Mouse (Mus musculus) midbrain, embryonic 12.5 days (tissue): ENCODE data around the gene Tpcn1. TPM values are rescaled to one million over a fixed set of nuclear protein-coding genes. Genes with fewer than 3 reads are reported as not detected.

Source experiments
- ATAC-seq: fragments of 200-750 bp; cut with Nextera tagmentation; 2 replicates; pipeline ENCODE4 v1.8.0; 2017; ENCODE audit warnings: low read depth, moderate TSS enrichment, moderate library complexity; ENCODE audit not compliant: low FRiP score
- H3K27ac ChIP-seq: fragments of 300-500 bp; sonication (generic); replicated peaks from 2 replicates; pipeline ENCODE4 v1.5.1; 2016; ENCODE audit warnings: mild to moderate bottlenecking
- H3K27me3 ChIP-seq: fragments of 300-500 bp; sonication (generic); 2 replicates; pipeline ENCODE4 v1.6.1; 2016; ENCODE audit warnings: mild to moderate bottlenecking
- H3K36me3 ChIP-seq: fragments of 300-500 bp; sonication (generic); 2 replicates; pipeline ENCODE4 v1.6.1; 2016
- H3K4me1 ChIP-seq: fragments of 300-500 bp; sonication (generic); 2 replicates; pipeline ENCODE4 v1.6.1; 2016
- H3K4me2 ChIP-seq: fragments of 300-500 bp; sonication (generic); replicated peaks from 2 replicates; pipeline ENCODE4 v1.6.1; 2016; ENCODE audit warnings: mild to moderate bottlenecking, moderate library complexity
- H3K4me3 ChIP-seq: fragments of 300-500 bp; sonication (generic); 2 replicates; pipeline ENCODE4 v1.5.1; 2016; ENCODE audit warnings: mild to moderate bottlenecking
- H3K9ac ChIP-seq: fragments of 300-500 bp; sonication (generic); replicated peaks from 2 replicates; pipeline ENCODE4 v1.6.1; 2016; ENCODE audit warnings: mild to moderate bottlenecking, moderate library complexity
- H3K9me3 ChIP-seq: fragments of 300-500 bp; sonication (generic); 2 replicates; pipeline ENCODE4 v1.6.1; 2016; ENCODE audit warnings: mild to moderate bottlenecking
- WGBS: fragments of 180-500 bp; shearing (Covaris S2); methylation state at CpG from one replicate; pipeline ENCODE4 v1.1.7; 2016; 5-methylcytosine and 5-hydroxymethylcytosine counted together
- polyA plus RNA-seq: library from polyadenylated mRNA; unstranded; fragments of >200 nt; fragmentation: Nextera tagmentation; extraction: Ambion mirVana; gene quantifications from 2 replicates; pipeline ENCODE4 v1.2.1, GENCODE M21; 2016

Gene Tpcn1
- polyA plus RNA-seq, 1 experiment from 2014 or later = 14.2 TPM

GRCm38 (mm10) chr5:120574469-120575063, 13.9 kb downstream of the Tpcn1 start:
- no peaks in the 10 kb centered on the region for H3K36me3 ChIP-seq
- H3K4me3 ChIP-seq = no peak overlapping the region
- no peak overlapping the region for H3K27ac ChIP-seq
- H3K27me3 ChIP-seq = no peaks in the 10 kb centered on the region
- no peak overlapping the region for H3K4me2 ChIP-seq
- 78% methylated on average over 10 of the region's 10 CpGs for WGBS
- peaks cover 22% of the 10 kb centered on the region for H3K4me1 ChIP-seq
- no peaks in the 10 kb centered on the region for H3K9me3 ChIP-seq
- no peak overlapping the region for H3K9ac ChIP-seq
- ATAC-seq = no peak

GRCm38 (mm10) chr5:120571056-120571740, 17.3 kb downstream of the Tpcn1 start:
- Histone ChIP-seq H3K4me1 (peaks cover 40% of the 10 kb centered on the region), H3K9ac (no peak overlapping the region)
- 58% methylated on average over 14 of the region's 14 CpGs for whole genome bisulfite sequencing

GRCm38 (mm10) chr5:120570289-120570897, 18.1 kb downstream of the Tpcn1 start:
- Histone ChIP-seq H3K9ac (no peak overlapping the region), H3K4me3 (no peak overlapping the region), H3K27me3 (no peaks in the 10 kb centered on the region), H3K9me3 (no peaks in the 10 kb centered on the region), H3K27ac (no peak overlapping the region), H3K4me1 (peaks cover 48% of the 10 kb centered on the region), H3K4me2 (no peak overlapping the region), H3K36me3 (no peaks in the 10 kb centered on the region)
- 85% methylated on average over 11 of the region's 11 CpGs for WGBS
- ATAC-seq = no peak

More at GRCm38 (mm10) chr5:120571056-120571740, 17.3 kb downstream of the Tpcn1 start:
- no peak for ATAC-seq
- no peak overlapping the region for H3K4me2 ChIP-seq
- no peaks in the 10 kb centered on the region for H3K9me3 ChIP-seq
- no peaks in the 10 kb centered on the region for H3K36me3 ChIP-seq
- H3K27ac ChIP-seq = no peak overlapping the region
- H3K4me3 ChIP-seq = no peak overlapping the region
- H3K27me3 ChIP-seq = no peaks in the 10 kb centered on the region

GRCm38 (mm10) chr5:120569791-120570190, 18.7 kb downstream of the Tpcn1 start:
- Histone ChIP-seq H3K4me2 (no peak overlapping the region), H3K9me3 (no peaks in the 10 kb centered on the region), H3K9ac (no peak overlapping the region), H3K4me1 (peaks cover 54% of the 10 kb centered on the region), H3K27ac (no peak overlapping the region), H3K27me3 (no peaks in the 10 kb centered on the region), H3K4me3 (no peak overlapping the region), H3K36me3 (no peaks in the 10 kb centered on the region)
- ATAC-seq = no peak
- 94% methylated on average over 3 of the region's 3 CpGs for WGBS

GRCm38 (mm10) chr5:120568964-120569363, 19.5 kb downstream of the Tpcn1 start:
- ATAC-seq = no peak
- H3K9me3 ChIP-seq = no peaks in the 10 kb centered on the region
- H3K4me2 ChIP-seq = no peak overlapping the region
- peaks cover 60% of the 10 kb centered on the region for H3K4me1 ChIP-seq
- H3K36me3 ChIP-seq = no peaks in the 10 kb centered on the region
- WGBS = 84% methylated on average over 4 of the region's 4 CpGs
- no peak overlapping the region for H3K9ac ChIP-seq
- no peaks in the 10 kb centered on the region for H3K27me3 ChIP-seq
- no peak overlapping the region for H3K4me3 ChIP-seq
- H3K27ac ChIP-seq = no peak overlapping the region

GRCm38 (mm10) chr5:120568336-120568768, 20.1 kb downstream of the Tpcn1 start:
- H3K9me3 ChIP-seq = no peaks in the 10 kb centered on the region
- H3K4me1 ChIP-seq = peaks cover 66% of the 10 kb centered on the region
- H3K27ac ChIP-seq = peak overlapping the region; percentile 78
- no peaks in the 10 kb centered on the region for H3K27me3 ChIP-seq
- H3K36me3 ChIP-seq = no peaks in the 10 kb centered on the region
- no peak for ATAC-seq
- H3K4me3 ChIP-seq = no peak overlapping the region
- WGBS = 61% methylated on average over 9 of the region's 9 CpGs
- no peak overlapping the region for H3K9ac ChIP-seq
- no peak overlapping the region for H3K4me2 ChIP-seq

- Histone ChIP-seq H3K27ac (peak overlapping the region; percentile 78), H3K9ac (0 out of 2 replicates have a peak overlapping the region, but pooled peaks have one; percentile 20), H3K36me3 (no peaks in the 10 kb centered on the region), H3K9me3 (no peaks in the 10 kb centered on the region), H3K27me3 (no peaks in the 10 kb centered on the region), H3K4me1 (peaks cover 72% of the 10 kb centered on the region), H3K4me2 (0 out of 2 replicates have a peak overlapping the region, but pooled peaks have one; percentile 16), H3K4me3 (no peak overlapping the region)
- WGBS = 48% methylated on average over 14 of the region's 14 CpGs
- no peak for ATAC-seq
Measured at GRCm38 (mm10) chr5:120567761-120568211, 20.7 kb downstream of the Tpcn1 start.

- ATAC-seq = peak; percentile 70
- H3K9me3 ChIP-seq = no peaks in the 10 kb centered on the region
- H3K9ac ChIP-seq = 0 out of 2 replicates have a peak overlapping the region, but pooled peaks have one; percentile 20
- no peak overlapping the region for H3K4me3 ChIP-seq
- no peaks in the 10 kb centered on the region for H3K27me3 ChIP-seq
- 10% methylated on average over 21 of the region's 21 CpGs for WGBS
- H3K4me2 ChIP-seq = peak overlapping the region; percentile 16
- peak overlapping the region; percentile 78 for H3K27ac ChIP-seq
- peaks cover 74% of the 10 kb centered on the region for H3K4me1 ChIP-seq
- H3K36me3 ChIP-seq = no peaks in the 10 kb centered on the region
Measured at GRCm38 (mm10) chr5:120567253-120567701, 21.2 kb downstream of the Tpcn1 start.

- Histone ChIP-seq H3K27me3 (no peaks in the 10 kb centered on the region), H3K4me2 (peak overlapping the region; percentile 16), H3K9me3 (no peaks in the 10 kb centered on the region), H3K9ac (0 out of 2 replicates have a peak overlapping the region, but pooled peaks have one; percentile 20), H3K27ac (peak overlapping the region; percentile 78), H3K36me3 (no peaks in the 10 kb centered on the region), H3K4me3 (no peak overlapping the region), H3K4me1 (peaks cover 74% of the 10 kb centered on the region)
- WGBS = 58% methylated on average over 9 of the region's 9 CpGs
- no peak for ATAC-seq
Measured at GRCm38 (mm10) chr5:120566681-120567252, 21.7 kb downstream of the Tpcn1 start.

- Histone ChIP-seq H3K4me1 (peaks cover 71% of the 10 kb centered on the region), H3K27ac (peak overlapping the region; percentile 78), H3K9ac (no peak overlapping the region), H3K36me3 (no peaks in the 10 kb centered on the region), H3K27me3 (no peaks in the 10 kb centered on the region), H3K9me3 (no peaks in the 10 kb centered on the region), H3K4me3 (no peak overlapping the region), H3K4me2 (no peak overlapping the region)
- 30% methylated on average over 5 of the region's 5 CpGs for WGBS
- ATAC-seq = peak; percentile 48
Measured at GRCm38 (mm10) chr5:120566101-120566500, 22.4 kb downstream of the Tpcn1 start.

- ATAC-seq = no peak
- Histone ChIP-seq H3K9me3 (no peaks in the 10 kb centered on the region), H3K27me3 (no peaks in the 10 kb centered on the region), H3K9ac (no peak overlapping the region), H3K27ac (peak overlapping the region; percentile 78), H3K4me2 (no peak overlapping the region), H3K4me3 (no peak overlapping the region), H3K36me3 (no peaks in the 10 kb centered on the region), H3K4me1 (peaks cover 73% of the 10 kb centered on the region)
- WGBS = 42% methylated on average over 15 of the region's 15 CpGs
Measured at GRCm38 (mm10) chr5:120565171-120565905, 23.1 kb downstream of the Tpcn1 start.
